Mouse (Mus musculus) kidney, adult 2 months (tissue): ENCODE measurements around the gene Manba.

Experiments
- CTCF ChIP-seq: fragments of 200-500 bp; conservative IDR thresholded peaks from 2 replicates; pipeline ENCODE4 v1.5.1; 2011; ENCODE audit warnings: low read depth, mild to moderate bottlenecking, control low read depth, low read length, moderate library complexity, mixed read lengths; ENCODE audit not compliant: insufficient read depth, insufficient read length
- POLR2A ChIP-seq: fragments of 200-500 bp; IDR thresholded peaks from one replicate; pipeline ENCODE4 v1.6.1; 2011; ENCODE audit warnings: low read depth, low read length, control low read depth

- no peak for TF ChIP-seq CTCF
- no peak for TF ChIP-seq POLR2A
Observed at GRCm38 (mm10) chr3:135531762-135532161, 46.4 kb downstream of the Manba start.
